Mouse (Mus musculus) liver, postnatal 0 days (tissue): Measurements from ENCODE around the gene Tab1. TPM values are rescaled to one million over a fixed set of nuclear protein-coding genes. Genes with fewer than 3 reads are reported as not detected.

Experiments
- ATAC-seq: fragments of 200-750 bp; cut with Nextera tagmentation; 2 replicates; pipeline ENCODE4 v1.8.0; 2017; ENCODE audit warnings: mild to moderate bottlenecking, moderate library complexity
- DNase-seq: peaks from one replicate; pipeline ENCODE4 v3.0.0-alpha.2; 2016
- H3K27ac ChIP-seq: fragments of 300-500 bp; sonication (generic); 2 replicates; pipeline ENCODE4 v1.5.1; 2014; ENCODE audit warnings: antibody characterized with exemption, moderate library complexity, mild to moderate bottlenecking, low read depth
- H3K27me3 ChIP-seq: fragments of 300-500 bp; sonication (generic); 2 replicates; pipeline ENCODE4 v1.6.1; 2014; ENCODE audit warnings: low read length, control low read depth, mixed read lengths; ENCODE audit not compliant: insufficient read depth
- H3K36me3 ChIP-seq: fragments of 300-500 bp; sonication (generic); replicated peaks from 2 replicates; pipeline ENCODE4 v1.6.1; 2014; ENCODE audit warnings: mild to moderate bottlenecking, control low read depth, low read length, moderate library complexity, mixed read lengths; ENCODE audit not compliant: insufficient read depth
- H3K4me1 ChIP-seq: fragments of 300-500 bp; sonication (generic); 2 replicates; pipeline ENCODE4 v1.6.1; 2014; ENCODE audit warnings: antibody characterized with exemption, mild to moderate bottlenecking, control low read depth; ENCODE audit not compliant: insufficient read depth
- H3K4me2 ChIP-seq: fragments of 300-500 bp; sonication (generic); 2 replicates; pipeline ENCODE4 v1.6.1; 2014; ENCODE audit warnings: low read depth, mild to moderate bottlenecking, low read length, moderate library complexity, mixed read lengths
- H3K4me3 ChIP-seq: fragments of 300-500 bp; sonication (generic); 2 replicates; pipeline ENCODE4 v1.5.1; 2014; ENCODE audit warnings: low read depth, low read length
- H3K9ac ChIP-seq: fragments of 300-500 bp; sonication (generic); replicated peaks from 2 replicates; pipeline ENCODE4 v1.6.1; 2014; ENCODE audit warnings: mild to moderate bottlenecking, moderate library complexity
- H3K9me3 ChIP-seq: fragments of 300-500 bp; sonication (generic); 2 replicates; pipeline ENCODE4 v1.6.1; 2016; ENCODE audit warnings: mild to moderate bottlenecking, control low read depth, low read length, mixed read lengths
- CTCF ChIP-seq: sonication (generic); IDR thresholded peaks from 2 replicates; pipeline ENCODE4 v1.5.1; 2016; ENCODE audit warnings: antibody characterized with exemption, low read depth
- EP300 ChIP-seq: IDR thresholded peaks from 2 replicates; pipeline ENCODE4 v1.6.1; 2016; ENCODE audit warnings: antibody characterized with exemption, low read depth, mild to moderate bottlenecking
- WGBS: fragments of 180-500 bp; shearing (Covaris S2); extraction: QIAGEN DNeasy Blood & Tissue Kit; methylation state at CpG from one replicate; pipeline ENCODE4 v1.1.7; 2014; ENCODE audit not compliant: insufficient replicate concordance; 5-methylcytosine and 5-hydroxymethylcytosine counted together
- polyA plus RNA-seq: library from polyadenylated mRNA; unstranded; fragments of >200 nt; fragmentation: Nextera tagmentation; extraction: Ambion mirVana; gene quantifications from 2 replicates; pipeline ENCODE4 v1.2.1, GENCODE M21; 2015

The Tab1 gene
- polyA plus RNA-seq, 1 experiment from 2014 or later, result 7.5 TPM

- TF ChIP-seq CTCF (no peak), EP300 (no peak)
- H3K27ac ChIP-seq, result no peak overlapping the region
- H3K9ac ChIP-seq, result no peak overlapping the region
- H3K4me2 ChIP-seq, result no peak overlapping the region
- ATAC-seq (no peak), DNase-seq (no peak)
- peaks cover 2% of the 10 kb centered on the region; the same call in 1 of the 2 replicates for H3K4me1 ChIP-seq
- no peaks in the 10 kb centered on the region for H3K36me3 ChIP-seq
- 72% methylated on average over 9 of the region's 9 CpGs for WGBS
- no peaks in the 10 kb centered on the region for H3K9me3 ChIP-seq
- peaks cover 42% of the 10 kb centered on the region for H3K27me3 ChIP-seq
- no peak overlapping the region for H3K4me3 ChIP-seq
Observed at GRCm38 (mm10) chr15:80175316-80175715, 42.4 kb downstream of the Tab1 start.

DNA sequence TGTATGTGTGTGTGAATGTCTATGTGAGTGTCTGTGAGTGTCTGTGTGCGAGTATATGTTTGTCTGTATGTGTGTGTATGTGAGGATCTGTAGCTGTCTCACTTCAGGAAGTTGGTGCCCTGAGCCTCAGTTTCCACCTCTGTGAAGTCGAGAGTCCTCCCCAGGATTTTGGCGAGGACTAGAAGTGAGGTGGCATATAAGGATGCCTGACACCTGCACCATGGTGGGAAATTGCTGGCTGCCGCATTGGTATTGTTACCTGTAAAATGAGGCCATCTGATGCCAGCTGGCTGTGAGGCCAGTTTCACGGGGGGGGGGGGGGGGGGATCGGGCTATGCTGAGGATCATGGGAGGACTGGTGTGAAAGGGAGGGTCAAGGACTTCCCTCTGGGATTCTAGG lies 42.8 kb downstream of the Tab1 start:
- H3K4me1 ChIP-seq, result peaks cover 2% of the 10 kb centered on the region; the same call in 1 of the 2 replicates
- H3K9me3 ChIP-seq, result no peaks in the 10 kb centered on the region
- 76% methylated on average over 5 of the region's 6 CpGs for WGBS
- no peaks in the 10 kb centered on the region for H3K36me3 ChIP-seq
- TF ChIP-seq EP300, result no peak
- TF ChIP-seq CTCF, result no peak
- H3K4me2 ChIP-seq, result no peak overlapping the region
- H3K27me3 ChIP-seq, result peaks cover 41% of the 10 kb centered on the region
- no peak overlapping the region for H3K27ac ChIP-seq
- H3K4me3 ChIP-seq, result no peak overlapping the region
- no peak for ATAC-seq
- no peak for DNase-seq
- no peak overlapping the region for H3K9ac ChIP-seq

GRCm38 (mm10) chr15:80181561-80181960 lies 48.6 kb downstream of the Tab1 start:
- Histone ChIP-seq H3K27ac (no peak overlapping the region), H3K36me3 (no peaks in the 10 kb centered on the region), H3K9ac (no peak overlapping the region), H3K4me3 (no peak overlapping the region), H3K4me2 (no peak overlapping the region), H3K4me1 (no peaks in the 10 kb centered on the region; the same call in 1 of the 2 replicates), H3K27me3 (no peaks in the 10 kb centered on the region), H3K9me3 (no peaks in the 10 kb centered on the region)
- WGBS, result 74% methylated on average over 7 of the region's 7 CpGs
- DNase-seq (no peak), ATAC-seq (no peak)
- no peak for TF ChIP-seq EP300
- no peak for TF ChIP-seq CTCF

GRCm38 (mm10) chr15:80182072-80182700 lies 49.3 kb downstream of the Tab1 start:
- H3K4me3 ChIP-seq, result no peak overlapping the region
- no peaks in the 10 kb centered on the region; the same call in 1 of the 2 replicates for H3K4me1 ChIP-seq
- H3K9ac ChIP-seq, result no peak overlapping the region
- ATAC-seq (peak; percentile 69), DNase-seq (no peak)
- no peaks in the 10 kb centered on the region for H3K27me3 ChIP-seq
- H3K4me2 ChIP-seq, result no peak overlapping the region
- no peaks in the 10 kb centered on the region for H3K9me3 ChIP-seq
- TF ChIP-seq CTCF (no peak), EP300 (peak; percentile 77; the same call in 1 of the 2 replicates)
- no peaks in the 10 kb centered on the region for H3K36me3 ChIP-seq
- no peak overlapping the region for H3K27ac ChIP-seq
- WGBS, result 74% methylated on average over 4 of the region's 4 CpGs

DNA sequence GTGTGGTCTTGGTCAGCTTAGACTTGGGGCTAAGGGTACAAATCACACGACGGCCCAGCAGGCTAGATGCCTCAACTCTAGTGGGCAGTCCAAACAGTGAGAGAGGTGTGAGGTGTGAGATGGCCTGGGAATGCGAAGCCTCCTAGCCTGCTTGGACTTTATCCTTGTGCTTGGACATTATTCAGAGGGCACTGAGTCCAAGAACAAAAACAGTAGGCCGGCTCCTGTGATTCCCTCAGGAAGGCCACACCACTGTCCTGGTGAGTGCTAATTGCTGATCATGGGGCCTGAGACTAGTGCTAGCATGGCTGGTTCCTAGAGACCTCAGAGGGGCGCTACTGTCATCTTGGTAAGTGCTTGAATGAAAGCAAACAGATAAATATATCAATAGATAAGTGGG lies 56.0 kb downstream of the Tab1 start:
- H3K36me3 ChIP-seq, result no peaks in the 10 kb centered on the region
- H3K4me3 ChIP-seq, result no peak overlapping the region
- no peaks in the 10 kb centered on the region for H3K9me3 ChIP-seq
- no peaks in the 10 kb centered on the region for H3K27me3 ChIP-seq
- peaks cover 17% of the 10 kb centered on the region for H3K4me1 ChIP-seq
- WGBS, result 68% methylated on average over 5 of the region's 5 CpGs
- ATAC-seq (no peak), DNase-seq (no peak)
- H3K4me2 ChIP-seq, result no peak overlapping the region
- no peak overlapping the region for H3K9ac ChIP-seq
- TF ChIP-seq CTCF, result no peak
- TF ChIP-seq EP300, result no peak
- H3K27ac ChIP-seq, result no peak overlapping the region

GRCm38 (mm10) chr15:80190075-80190474 lies 57.1 kb downstream of the Tab1 start:
- no peak overlapping the region for H3K27ac ChIP-seq
- no peak for DNase-seq
- no peak for TF ChIP-seq CTCF
- TF ChIP-seq EP300, result no peak
- H3K4me1 ChIP-seq, result peaks cover 17% of the 10 kb centered on the region
- H3K36me3 ChIP-seq, result no peaks in the 10 kb centered on the region
- ATAC-seq, result no peak
- H3K9ac ChIP-seq, result no peak overlapping the region
- no peak overlapping the region for H3K4me3 ChIP-seq
- no peak overlapping the region for H3K4me2 ChIP-seq
- H3K9me3 ChIP-seq, result no peaks in the 10 kb centered on the region
- 74% methylated on average over 4 of the region's 4 CpGs for WGBS
- H3K27me3 ChIP-seq, result no peaks in the 10 kb centered on the region
